Mouse (Mus musculus) G1E (cell line): Measurements from ENCODE around the gene Lin7b. TPM values are rescaled to one million over a fixed set of nuclear protein-coding genes. Genes with fewer than 3 reads are reported as not detected.

Source experiments
- ATAC-seq: 2 replicates; pipeline ENCODE4 v1.8.0; 2016; ENCODE audit warnings: mild to moderate bottlenecking; ENCODE audit not compliant: insufficient number of reproducible peaks, poor library complexity, low FRiP score, severe bottlenecking; ENCODE audit errors: extremely low read depth
- DNase-seq: peaks from one replicate; pipeline ENCODE4 v3.0.0; 2012; ENCODE audit warnings: low spot score
- H3K27me3 ChIP-seq: 2 replicates; pipeline ENCODE4 v1.6.1; 2012; ENCODE audit warnings: mild to moderate bottlenecking, low read length, inconsistent platforms; ENCODE audit not compliant: insufficient read depth
- H3K36me3 ChIP-seq: replicated peaks from 2 replicates; pipeline ENCODE3; 2012; ENCODE audit warnings: mild to moderate bottlenecking, inconsistent platforms
- H3K4me1 ChIP-seq: 2 replicates; pipeline ENCODE4 v1.6.1; 2012; ENCODE audit warnings: low read depth, low read length, inconsistent platforms, mixed read lengths; ENCODE audit not compliant: insufficient read depth
- H3K4me3 ChIP-seq: 2 replicates; pipeline ENCODE4 v1.5.1; 2012; ENCODE audit warnings: low read depth, mild to moderate bottlenecking, inconsistent platforms, low read length, moderate library complexity, mixed read lengths
- H3K9me3 ChIP-seq: replicated peaks from 2 replicates; pipeline ENCODE4 v1.6.1; 2012; ENCODE audit warnings: inconsistent platforms
- CTCF ChIP-seq: IDR thresholded peaks from 2 replicates; pipeline ENCODE4 v1.5.1; 2012; ENCODE audit warnings: low read depth, low read length, inconsistent platforms, mixed read lengths
- GATA1 ChIP-seq: IDR thresholded peaks from 2 replicates; pipeline ENCODE4 v1.6.1; 2012; ENCODE audit warnings: borderline replicate concordance, low read length, inconsistent platforms, mixed read lengths
- GATA2 ChIP-seq: IDR thresholded peaks from 2 replicates; pipeline ENCODE4 v1.6.1; 2012; ENCODE audit warnings: low read depth, low read length, inconsistent platforms, borderline replicate concordance
- POLR2AphosphoS5 ChIP-seq: IDR thresholded peaks from 2 replicates; pipeline ENCODE4 v1.6.1; 2012; ENCODE audit warnings: low read depth, low read length, inconsistent platforms; ENCODE audit not compliant: insufficient replicate concordance
- TAL1 ChIP-seq: conservative IDR thresholded peaks from 2 replicates; pipeline ENCODE4 v1.6.1; 2012; ENCODE audit warnings: low read depth, low read length, inconsistent platforms, mixed read lengths
- polyA plus RNA-seq: library from polyadenylated mRNA; stranded (reverse); fragments of >175 nt; gene quantifications from 2 replicates; pipeline ENCODE4 v1.2.3, GENCODE M21; 2012
- total RNA-seq, 2 experiments: library from RNA; stranded (forward) in 1 of 2; stranded (reverse) in 1 of 2; fragments of 200-1000 nt in 1 of 2; fragments of >200 nt in 1 of 2; fragmentation: Nextera tagmentation in 1 of 2; gene quantifications; 2 replicates each; pipeline ENCODE4 v1.2.3; 2014 to 2017

Lin7b gene
- total and polyA plus RNA-seq, 3 experiments: 1.1 to 2.0 TPM; not detected in 1

DNA sequence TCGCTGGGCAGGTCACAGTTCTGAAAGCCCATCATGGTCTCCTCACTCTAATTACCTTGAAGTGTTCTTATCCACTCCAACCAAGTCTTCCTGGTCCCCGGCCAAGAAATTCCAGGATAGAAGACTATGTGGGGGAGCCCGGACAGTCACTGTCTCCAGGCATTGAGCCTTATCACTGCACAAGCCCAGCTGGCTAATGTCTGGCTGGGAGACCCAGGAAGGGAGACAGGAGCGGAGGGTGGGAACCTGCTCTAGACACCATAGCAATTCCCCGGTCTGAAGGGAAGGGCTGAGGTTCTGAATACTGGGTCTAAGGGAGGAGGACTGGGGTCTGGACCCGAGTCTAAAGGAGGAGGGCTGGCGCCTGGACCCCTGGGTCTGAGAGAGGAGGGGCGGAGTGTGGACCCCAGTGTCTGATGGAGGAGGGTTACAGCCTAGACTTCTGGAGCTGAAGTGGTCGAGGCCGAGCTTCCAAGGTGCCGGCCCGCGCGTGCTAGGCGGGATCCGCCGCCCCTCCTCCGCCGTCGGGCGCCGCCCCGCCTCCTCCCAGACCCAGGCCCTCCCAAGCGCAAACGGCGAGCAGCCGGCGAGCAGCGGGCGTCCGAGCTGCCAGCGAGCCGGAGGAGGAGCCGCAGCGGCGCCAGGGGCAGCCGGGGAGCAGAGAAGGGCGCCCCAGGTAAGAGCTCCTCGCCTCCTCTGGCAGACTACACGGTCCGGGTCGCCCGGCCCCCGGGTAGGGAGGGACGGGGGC lies 42.9 kb upstream of the Lin7b start, which contains the start of gene Ntf5:
Ntf5 (plus strand) TSS at position 583 of the 751 bp plus-strand sequence.
- Histone ChIP-seq H3K27me3 (peaks cover 90% of the 10 kb centered on the region), H3K4me3 (peak within 1 kb of the TSS; percentile 70), H3K4me1 (peaks cover 33% of the 10 kb centered on the region), H3K36me3 (no peaks in the 10 kb centered on the region), H3K9me3 (no peaks in the 10 kb centered on the region)
- DNase-seq (peak; percentile 67), ATAC-seq (no peak)
- TF ChIP-seq GATA1 (no peak), CTCF (no peak), POLR2AphosphoS5 (no peak), TAL1 (no peak), GATA2 (no peak)

- peaks cover 30% of the 10 kb centered on the region for H3K4me1 ChIP-seq
- H3K9me3 ChIP-seq: no peaks in the 10 kb centered on the region
- TF ChIP-seq GATA1: no peak
- no peak for TF ChIP-seq CTCF
- TF ChIP-seq TAL1: no peak
- no peak for TF ChIP-seq POLR2AphosphoS5
- TF ChIP-seq GATA2: no peak
- H3K27me3 ChIP-seq: peaks cover 88% of the 10 kb centered on the region
- DNase-seq: no peak
- no peak overlapping the region for H3K4me3 ChIP-seq
- ATAC-seq: no peak
- H3K36me3 ChIP-seq: no peaks in the 10 kb centered on the region
Measured at GRCm38 (mm10) chr7:45412421-45412820, 42.0 kb upstream of the Lin7b start.

DNA sequence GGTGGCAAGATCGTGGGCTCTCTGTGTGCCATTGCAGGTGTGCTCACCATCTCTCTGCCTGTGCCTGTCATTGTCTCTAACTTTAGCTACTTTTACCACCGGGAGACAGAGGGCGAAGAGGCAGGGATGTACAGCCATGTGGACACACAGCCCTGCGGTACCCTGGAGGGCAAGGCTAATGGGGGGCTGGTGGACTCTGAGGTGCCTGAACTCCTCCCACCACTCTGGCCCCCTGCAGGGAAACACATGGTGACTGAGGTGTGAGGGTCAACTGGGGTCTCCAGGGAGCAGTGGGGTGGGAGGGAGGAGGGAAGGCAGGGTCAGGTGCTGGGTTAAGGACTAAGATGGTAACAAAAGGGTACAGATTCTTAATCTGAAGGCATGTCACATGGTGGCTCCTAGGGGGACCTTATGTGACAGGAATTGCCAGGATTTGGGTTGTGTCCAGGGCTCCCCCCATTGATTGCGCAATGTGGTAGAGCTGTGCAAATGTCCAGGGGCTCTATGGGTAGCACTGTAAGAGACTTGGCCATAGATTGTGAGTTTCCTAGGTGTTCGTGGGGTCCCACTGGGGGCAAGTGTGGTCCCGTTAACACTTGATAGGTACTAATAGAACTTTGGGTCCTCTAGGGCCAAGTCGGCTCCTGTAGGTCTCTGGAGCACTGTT lies 39.2 kb upstream of the Lin7b start:
- Histone ChIP-seq H3K9me3 (peaks cover 15% of the 10 kb centered on the region), H3K4me3 (no peak overlapping the region), H3K36me3 (no peaks in the 10 kb centered on the region), H3K27me3 (peaks cover 83% of the 10 kb centered on the region), H3K4me1 (peaks cover 23% of the 10 kb centered on the region)
- ATAC-seq (no peak), DNase-seq (no peak)
- TF ChIP-seq TAL1 (no peak), POLR2AphosphoS5 (no peak), GATA2 (no peak), GATA1 (no peak), CTCF (no peak)

DNA sequence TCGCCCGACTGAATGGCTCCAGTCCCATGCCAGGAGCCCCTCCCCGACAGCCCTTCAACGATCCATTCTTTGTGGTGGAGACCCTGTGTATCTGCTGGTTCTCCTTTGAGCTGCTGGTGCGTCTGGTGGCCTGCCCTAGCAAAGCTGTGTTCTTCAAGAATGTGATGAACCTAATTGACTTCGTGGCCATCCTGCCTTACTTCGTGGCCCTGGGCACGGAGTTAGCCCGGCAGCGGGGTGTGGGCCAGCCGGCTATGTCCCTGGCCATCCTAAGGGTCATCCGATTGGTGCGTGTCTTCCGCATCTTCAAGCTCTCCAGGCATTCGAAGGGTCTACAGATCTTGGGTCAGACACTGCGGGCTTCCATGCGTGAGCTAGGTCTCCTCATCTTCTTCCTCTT lies 38.6 kb upstream of the Lin7b start:
- TF ChIP-seq GATA2 (no peak), TAL1 (no peak)
- peaks cover 17% of the 10 kb centered on the region for H3K4me1 ChIP-seq
- H3K36me3 ChIP-seq: no peaks in the 10 kb centered on the region
- no peak for DNase-seq
- no peak for ATAC-seq
- H3K27me3 ChIP-seq: peaks cover 76% of the 10 kb centered on the region
- H3K9me3 ChIP-seq: peaks cover 15% of the 10 kb centered on the region
- H3K4me3 ChIP-seq: no peak overlapping the region

DNA sequence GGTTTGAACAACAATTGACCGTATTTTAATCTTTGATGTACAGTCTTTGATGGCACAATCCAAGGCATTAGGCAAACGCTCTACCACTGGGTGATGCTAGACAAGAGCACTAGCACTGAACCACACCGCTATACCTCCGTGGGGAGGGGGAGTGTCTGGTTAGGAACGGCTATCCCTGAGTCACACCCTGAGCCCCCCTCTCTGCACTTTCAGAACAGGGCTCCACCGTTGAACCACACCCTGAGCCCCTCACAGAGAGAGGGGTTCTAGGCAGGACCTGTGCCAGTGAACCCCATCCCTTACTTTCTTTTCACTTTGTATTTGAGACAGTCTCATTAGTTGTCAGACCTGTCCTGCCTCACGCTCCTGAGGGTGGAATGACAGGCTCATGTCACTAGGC lies 38.0 kb upstream of the Lin7b start:
- ATAC-seq (no peak), DNase-seq (no peak)
- TF ChIP-seq TAL1 (no peak), CTCF (no peak)
- Histone ChIP-seq H3K36me3 (no peaks in the 10 kb centered on the region), H3K4me3 (no peak overlapping the region), H3K27me3 (peaks cover 70% of the 10 kb centered on the region), H3K4me1 (peaks cover 13% of the 10 kb centered on the region), H3K9me3 (peaks cover 15% of the 10 kb centered on the region)

- Histone ChIP-seq H3K4me3 (no peak overlapping the region), H3K36me3 (no peaks in the 10 kb centered on the region), H3K27me3 (peaks cover 69% of the 10 kb centered on the region), H3K9me3 (peaks cover 15% of the 10 kb centered on the region), H3K4me1 (peaks cover 13% of the 10 kb centered on the region)
- ATAC-seq (no peak), DNase-seq (no peak)
- TF ChIP-seq CTCF (no peak), TAL1 (no peak), GATA2 (no peak), POLR2AphosphoS5 (no peak), GATA1 (no peak)
Measured at GRCm38 (mm10) chr7:45407836-45408235, 37.5 kb upstream of the Lin7b start.
